Mouse (Mus musculus): ENCODE data around the gene Zfp652. TPM values are rescaled to one million over a fixed set of nuclear protein-coding genes. Genes with fewer than 3 reads are reported as not detected.

Zfp652 gene
- total and polyA plus RNA-seq, 3 experiments: 3.0 to 9.8 (median 6.2) TPM

DNA sequence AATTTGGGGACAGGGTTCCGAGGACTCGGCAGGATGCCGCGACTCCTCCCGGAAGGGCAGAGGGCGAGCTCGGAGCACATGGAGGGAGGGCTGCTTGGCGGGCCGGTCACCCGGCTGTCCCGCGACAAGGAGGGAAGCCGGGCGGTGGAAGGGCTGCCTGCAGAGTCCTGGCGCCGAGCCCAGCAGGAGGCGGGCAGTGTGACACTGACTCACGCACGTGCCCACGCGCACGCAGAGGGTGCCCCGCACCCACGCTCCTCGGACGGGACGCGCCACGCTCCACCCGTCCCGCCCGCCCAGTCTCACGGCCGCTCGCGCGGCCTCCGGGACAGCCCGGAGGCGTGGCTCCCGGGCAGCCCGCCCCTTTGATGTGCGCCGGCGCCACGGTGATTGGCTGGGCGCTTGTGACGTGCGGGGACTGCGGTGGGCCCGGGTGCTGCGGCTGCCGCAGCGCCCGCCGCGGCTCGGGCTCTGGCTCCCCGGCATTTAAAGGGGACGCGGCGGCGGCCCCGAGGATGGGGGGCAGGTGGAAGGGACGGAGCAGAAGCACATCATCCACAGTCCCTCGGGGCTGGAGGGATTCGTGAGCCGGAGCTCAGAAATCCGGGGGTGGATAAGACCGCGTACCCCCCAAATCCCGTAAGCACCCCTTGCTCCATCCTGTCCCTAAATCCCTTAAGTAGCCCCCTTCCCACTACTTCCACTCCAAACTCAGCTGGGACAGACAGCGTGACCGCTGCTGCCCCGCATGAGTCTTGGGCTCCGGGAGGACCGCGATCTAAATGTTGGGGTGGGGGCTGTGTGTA, 111.8 kb downstream of the Zfp652 start, which contains the start of gene Phospho1 (continued):
- no peak for TF ChIP-seq MEF2A (IDR thresholded peaks at IDR 0.05; ENCODE audit: borderline replicate concordance, low read depth, low read length)
- TF ChIP-seq NELFE (IDR thresholded peaks at IDR 0.05; ENCODE audit: low read depth, low read length): peak; percentile 64; the same call in 1 of the 2 replicates
- TF ChIP-seq TCF12 (IDR thresholded peaks at IDR 0.05; ENCODE audit: low read depth, low read length): peak; percentile 61
- no peak for TF ChIP-seq E2F4 (IDR thresholded peaks at IDR 0.05; ENCODE audit: insufficient replicate concordance, low read depth, low read length)
- no peak for TF ChIP-seq USF1 (IDR thresholded peaks at IDR 0.05; ENCODE audit: low read depth, low read length)
- TF ChIP-seq RCOR1 (conservative IDR thresholded peaks at IDR 0.05; ENCODE audit: low read depth, low read length): no peak
- no peak for TF ChIP-seq ZKSCAN1 (IDR thresholded peaks at IDR 0.05; ENCODE audit: borderline replicate concordance, low read depth, low read length)
- TF ChIP-seq NRF1 (IDR thresholded peaks at IDR 0.05; ENCODE audit: low read depth, low read length): peak; percentile 50
- TF ChIP-seq ETS1 (conservative IDR thresholded peaks at IDR 0.05; ENCODE audit: low read depth, low read length): no peak
- peak; percentile 12; the same call in 1 of the 2 replicates for TF ChIP-seq CHD2 (IDR thresholded peaks at IDR 0.05; ENCODE audit: low read length)
- no peak for TF ChIP-seq SIN3A (IDR thresholded peaks at IDR 0.05; ENCODE audit: low read length)
- no peak for TF ChIP-seq HCFC1 (IDR thresholded peaks at IDR 0.05; ENCODE audit: low read depth, low read length)
- no peak for TF ChIP-seq CTCF (conservative IDR thresholded peaks at IDR 0.05 in 1 of 2, IDR thresholded peaks at IDR 0.05 in 1 of 2; ENCODE audit: low read depth in 2 of 2, low read length in 2 of 2)
- peak; percentile 64; the same call in 1 of the 2 replicates for TF ChIP-seq ZMIZ1 (IDR thresholded peaks at IDR 0.05; ENCODE audit: low read depth, low read length)
- TF ChIP-seq RAD21 (IDR thresholded peaks at IDR 0.05; ENCODE audit: low read depth, low read length): no peak

DNA sequence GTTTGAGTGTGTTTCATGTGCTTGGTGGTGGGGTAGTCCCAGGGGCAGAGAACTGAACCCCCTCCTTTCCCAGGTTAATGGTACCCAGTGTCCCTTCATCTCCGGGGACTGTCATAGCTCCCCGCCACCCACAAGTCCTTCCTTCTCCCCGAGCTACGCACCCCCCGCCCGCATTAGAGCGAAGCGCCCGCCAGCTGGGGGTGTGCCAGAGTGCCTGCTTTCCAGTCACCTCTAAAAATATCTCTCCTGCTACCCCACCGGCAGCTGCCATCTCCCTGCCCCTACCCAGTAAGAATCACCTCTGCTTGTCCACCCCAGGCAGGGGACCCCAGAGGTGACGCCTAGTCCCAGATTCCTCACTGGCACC, 112.4 kb downstream of the Zfp652 start:
- Histone ChIP-seq H3K79me2 (replicated peaks; ENCODE audit: control insufficient read depth, extremely low read depth, insufficient read depth, poor library complexity, severe bottlenecking) (no peaks in the 10 kb centered on the region), H3K27ac (ENCODE audit: insufficient read depth, low read depth) (no peak overlapping the region), H3K36me3 (replicated peaks in 1 of 2; ENCODE audit: control insufficient read depth in 1 of 2, insufficient read depth in 1 of 2, low read length in 1 of 2) (peaks cover 0 to 11% of the 10 kb centered on the region in 2 experiments), H3K4me3 (replicated peaks in 1 of 3; ENCODE audit: low read depth in 2 of 3, low read length in 2 of 3, poor library complexity in 1 of 3) (peak overlapping the region in 2 of 3 experiments; percentile 41 to 54), H3K4me1 (ENCODE audit: control insufficient read depth in 1 of 2, insufficient read depth in 2 of 2) (peaks cover 0 to 37% of the 10 kb centered on the region in 2 experiments; a peak in 3 of 4 replicates), H3K9ac (ENCODE audit: insufficient read depth, low read depth) (peak overlapping the region; percentile 31; the same call in 1 of the 2 replicates), H3K27me3 (replicated peaks) (peaks cover 54% of the 10 kb centered on the region), H3K4me2 (ENCODE audit: insufficient read depth, low read depth, poor library complexity, severe bottlenecking) (peak overlapping the region; percentile 72), H3K9me3 (replicated peaks; ENCODE audit: low read length) (peaks cover 8% of the 10 kb centered on the region)
- TF ChIP-seq CHD2 (IDR thresholded peaks at IDR 0.05; ENCODE audit: low read length) (0 out of 2 replicates have a peak, but pooled peaks have one; percentile 6), USF2 (conservative IDR thresholded peaks at IDR 0.05; ENCODE audit: low read depth, low read length) (no peak), POLR2AphosphoS2 (IDR thresholded peaks at IDR 0.05; ENCODE audit: low read depth, low read length) (0 out of 2 replicates have a peak, but pooled peaks have one; percentile 27)
- dilution Hi-C loops (cut with MboI; ENCODE audit: extremely low pct_ligation_motif_present, extremely low pct_unique_long_range_greater_than_20kb, low sequenced_read_pairs) (no loop called here), in situ Hi-C loops (cut with MboI; ENCODE audit: low pct_ligation_motif_present, low pct_unique_long_range_greater_than_20kb, low sequenced_read_pairs) (loop anchor here (10.0 kb wide), 1 partner anchor 120 kb away; no protein-coding TSS in a partner anchor)
- no peak for DNase-seq (ENCODE audit: extremely low read depth)

All from CH12.LX (cell line).